ENCODE assay signal across 10 mouse cellular contexts in the genomic region with DNA sequence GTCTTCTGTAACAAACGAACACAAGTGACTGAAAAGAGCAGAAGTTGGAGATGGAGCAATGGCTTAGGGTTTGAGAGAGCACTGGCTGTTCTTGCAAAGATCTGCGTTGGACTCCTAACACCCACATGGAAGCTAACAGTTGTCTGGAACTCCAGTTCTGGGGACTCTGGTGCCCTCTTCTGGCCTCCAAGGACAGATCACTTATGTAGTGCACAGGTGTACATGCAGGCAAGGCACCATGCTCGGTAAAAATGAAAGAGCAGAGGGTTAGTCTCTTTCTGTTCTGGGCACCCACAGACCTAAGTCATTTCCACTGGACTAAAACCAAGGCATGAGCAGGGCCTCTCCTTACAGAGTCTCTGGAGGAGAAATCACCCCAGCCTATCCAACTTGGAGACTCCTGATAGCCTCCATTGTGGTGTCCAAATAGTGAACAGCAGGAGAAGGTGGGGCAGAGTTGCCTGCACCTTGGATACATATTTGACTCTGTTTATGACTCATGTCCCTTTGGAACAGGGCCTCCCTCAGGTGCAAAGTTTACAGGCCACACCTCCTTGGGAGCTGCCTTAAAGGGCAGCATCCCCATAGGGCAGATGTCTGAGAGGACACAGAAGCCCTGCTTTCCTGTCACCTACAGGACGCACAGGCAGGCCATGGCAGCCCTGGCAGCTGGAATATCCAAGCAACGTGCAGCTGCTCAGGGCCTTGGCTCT. TPM values are rescaled to one million over a fixed set of nuclear protein-coding genes. Genes with fewer than 3 reads are reported as not detected.
DNase-seq lines count a peak whose midpoint lies in the region; TF ChIP-seq lines count a peak whose summit lies in the region.
"Had no signal": no experiment of that assay in that cellular context is flagged by ENCODE, and none has a peak within 500 bp of the region (broad histone marks: within the 10 kb centered on the region; RNA-seq: fewer than 3 reads in every experiment).

Capn8 (plus strand) TSS at position 600 of the 713 bp plus-strand sequence.

- intact Hi-C loops in gastrocnemius, adult 2 months (cut with DNase I): loop anchor here (5.0 kb wide), 2 partner anchors 93 to 228 kb away; no protein-coding TSS in a partner anchor
- intact Hi-C loops in gastrocnemius, postnatal 36 days (cut with DNase I): loop anchor here (5.0 kb wide), 1 partner anchor 93 kb away; no protein-coding TSS in a partner anchor

- no peak within 1 kb of the TSS for H3K27ac ChIP-seq in gastrocnemius, adult 2 months

- H3K4me3 ChIP-seq in gastrocnemius, adult 2 months: no peak within 1 kb of the TSS

- peak; percentile 33; the same call in 1 of the 2 replicates for TF ChIP-seq CTCF in gastrocnemius, adult 2 months (IDR thresholded peaks at IDR 0.05)

- no peak for DNase-seq in gastrocnemius, adult 2 months
- DNase-seq in gastrocnemius, postnatal 36 days: no peak
- DNase-seq in A20 (ENCODE audit: low read depth, low spot score): peak; percentile 44
- DNase-seq in c-Kit-positive CD71-positive TER-119-positive erythroid progenitor cells, embryonic 14.5 days (ENCODE audit: low spot score): peak; percentile 16
- DNase-seq in lung, postnatal 14 days: peak; percentile 39
- no peak for DNase-seq in ovary, postnatal 10 days (ENCODE audit: low spot score)
- no peak for DNase-seq in gastrocnemius, adult 8-10 months (ENCODE audit: low spot score in 2 of 2)
- no peak for DNase-seq in kidney, adult 9 months
- DNase-seq: cerebellum, postnatal 25 days; kidney, adult 11 months had no signal

RNA-seq across cellular contexts. Expression of gene Capn8, which starts in this region (rescaled TPM):
- total RNA-seq in gastrocnemius, adult 2 months (2021): not detected
- not detected for total RNA-seq in gastrocnemius, postnatal 36 days (2021)
- total RNA-seq in gastrocnemius, adult 8-10 months (2022): not detected

Comparison
In these comparisons a context has a peak if more than half of its experiments do, and no peak if none do; other contexts are left out.
1. DNase-seq: peak in A20 (single experiment), c-Kit-positive CD71-positive TER-119-positive erythroid progenitor cells, embryonic 14.5 days (single experiment) and lung, postnatal 14 days (single experiment); none in gastrocnemius, adult 2 months (single experiment), gastrocnemius, postnatal 36 days (0 of 2), ovary, postnatal 10 days (single experiment), gastrocnemius, adult 8-10 months (0 of 2) and kidney, adult 9 months (single experiment).